Comparison of ENCODE assay signal across 22 mouse cellular contexts in genomic region chr12:79812838-79813563, GRCm38 (mm10).
A peak's percentile ranks its signal among the peaks of the same experiment; 100 is the strongest.
DNase-seq lines count a peak whose midpoint lies in the region; ATAC-seq and TF ChIP-seq lines count a peak whose summit lies in the region.
"Had no signal": no experiment of that assay in that cellular context is flagged by ENCODE, and none has a peak within 500 bp of the region (broad histone marks: within the 10 kb centered on the region; RNA-seq: fewer than 3 reads in every experiment).

No protein-coding gene starts in this region.

- H3K27ac ChIP-seq in forebrain, embryonic 11.5 days (ENCODE audit: low read depth, low read length): peak overlapping the region; percentile 67
- H3K27ac ChIP-seq in forebrain, postnatal 0 days (ENCODE audit: low read depth, low read length): no peak overlapping the region
- H3K27ac ChIP-seq in intestine, embryonic 15.5 days: 0 out of 2 replicates have a peak overlapping the region, but pooled peaks have one; percentile 41
- H3K27ac ChIP-seq in intestine, embryonic 16.5 days (ENCODE audit: low read length): no peak overlapping the region
- H3K27ac ChIP-seq in neural tube, embryonic 15.5 days (replicated peaks): no peak overlapping the region
- H3K27ac ChIP-seq in midbrain, embryonic 14.5 days (replicated peaks; ENCODE audit: low read depth, low read length): no peak overlapping the region
- H3K27ac ChIP-seq: embryonic facial prominence, embryonic 13.5 days; heart, adult 2 months; hindbrain, embryonic 14.5 days; left cerebral cortex, adult 2 months had no signal

- H3K4me2 ChIP-seq in forebrain, embryonic 11.5 days (ENCODE audit: low read depth, low read length, severe bottlenecking): no peak overlapping the region
- H3K4me2 ChIP-seq in forebrain, postnatal 0 days (ENCODE audit: low read depth): no peak overlapping the region
- H3K4me2 ChIP-seq in intestine, embryonic 15.5 days (replicated peaks): no peak overlapping the region
- H3K4me2 ChIP-seq in intestine, embryonic 16.5 days (ENCODE audit: low read depth, low read length): no peak overlapping the region
- no peak overlapping the region for H3K4me2 ChIP-seq in neural tube, embryonic 15.5 days
- no peak overlapping the region for H3K4me2 ChIP-seq in midbrain, embryonic 14.5 days (ENCODE audit: low read length)
- H3K4me2 ChIP-seq: embryonic facial prominence, embryonic 13.5 days; hindbrain, embryonic 14.5 days; liver, embryonic 11.5 days had no signal

- DNase-seq in forebrain, embryonic 11.5 days (ENCODE audit: low spot score): peak; percentile 56
- DNase-seq in forebrain, postnatal 0 days: no peak
- peak; percentile 56 for DNase-seq in neural tube, embryonic 10.5 days (ENCODE audit: extremely low spot score, low spot score)
- peak; percentile 29 for DNase-seq in midbrain, embryonic 14.5 days
- DNase-seq: adrenal gland, postnatal 14 days; cerebellum, adult 9-11 months; gastrocnemius, postnatal 10 days; heart, adult 2 months; kidney, adult 18-20 months; kidney, postnatal 25 days; lung, adult 2 months; thymus, postnatal 14 days had no signal

- H3K4me1 ChIP-seq in forebrain, embryonic 11.5 days (replicated peaks; ENCODE audit: control insufficient read depth, insufficient read depth, low read length): peaks cover 17% of the 10 kb centered on the region
- 0 out of 2 replicates have a peak, but pooled peaks cover 4% of the 10 kb centered on the region for H3K4me1 ChIP-seq in forebrain, postnatal 0 days (ENCODE audit: insufficient read depth)
- H3K4me1 ChIP-seq in intestine, embryonic 15.5 days (replicated peaks): peaks cover 18% of the 10 kb centered on the region
- H3K4me1 ChIP-seq in intestine, embryonic 16.5 days (ENCODE audit: control insufficient read depth, insufficient read depth, low read length): peaks cover 17% of the 10 kb centered on the region; the same call in 1 of the 2 replicates
- H3K4me1 ChIP-seq in neural tube, embryonic 15.5 days: peaks cover 24% of the 10 kb centered on the region
- peaks cover 20% of the 10 kb centered on the region for H3K4me1 ChIP-seq in midbrain, embryonic 14.5 days (ENCODE audit: control insufficient read depth, insufficient read depth, low read length)

- H3K9me3 ChIP-seq in forebrain, embryonic 11.5 days (ENCODE audit: control insufficient read depth, low read length): no peaks in the 10 kb centered on the region
- H3K9me3 ChIP-seq in forebrain, postnatal 0 days (ENCODE audit: low read length): no peaks in the 10 kb centered on the region
- no peaks in the 10 kb centered on the region for H3K9me3 ChIP-seq in intestine, embryonic 15.5 days
- no peaks in the 10 kb centered on the region for H3K9me3 ChIP-seq in intestine, embryonic 16.5 days (ENCODE audit: control insufficient read depth, low read length)
- no peaks in the 10 kb centered on the region for H3K9me3 ChIP-seq in neural tube, embryonic 15.5 days (replicated peaks)
- H3K9me3 ChIP-seq in midbrain, embryonic 14.5 days (ENCODE audit: control insufficient read depth, low read length): no peaks in the 10 kb centered on the region
- H3K9me3 ChIP-seq: embryonic facial prominence, embryonic 13.5 days; G1E had no signal

- H3K27me3 ChIP-seq in forebrain, embryonic 11.5 days (ENCODE audit: control insufficient read depth, insufficient read depth, low read length): no peaks in the 10 kb centered on the region
- H3K27me3 ChIP-seq in forebrain, postnatal 0 days (ENCODE audit: insufficient read depth, low read length): no peaks in the 10 kb centered on the region
- no peaks in the 10 kb centered on the region for H3K27me3 ChIP-seq in intestine, embryonic 15.5 days (replicated peaks)
- H3K27me3 ChIP-seq in intestine, embryonic 16.5 days (replicated peaks; ENCODE audit: control insufficient read depth, insufficient read depth, low read length): no peaks in the 10 kb centered on the region
- no peaks in the 10 kb centered on the region for H3K27me3 ChIP-seq in neural tube, embryonic 15.5 days (replicated peaks)
- H3K27me3 ChIP-seq in midbrain, embryonic 14.5 days (ENCODE audit: control insufficient read depth, insufficient read depth, low read length): no peaks in the 10 kb centered on the region
- H3K27me3 ChIP-seq: embryonic facial prominence, embryonic 13.5 days had no signal

- no peak for TF ChIP-seq CTCF in forebrain, postnatal 0 days (IDR thresholded peaks at IDR 0.05; ENCODE audit: low read depth)

- peak; percentile 47 for ATAC-seq in forebrain, embryonic 11.5 days (replicated peaks; ENCODE audit: low FRiP score)
- no peak for ATAC-seq in forebrain, postnatal 0 days
- ATAC-seq in intestine, embryonic 15.5 days: no peak
- no peak for ATAC-seq in intestine, embryonic 16.5 days
- ATAC-seq in neural tube, embryonic 15.5 days (ENCODE audit: low FRiP score): no peak
- ATAC-seq in midbrain, embryonic 14.5 days (ENCODE audit: low FRiP score, low TSS enrichment): no peak
- ATAC-seq in megakaryocyte, adult 5-6 weeks (ENCODE audit: poor library complexity, severe bottlenecking): no peak
- ATAC-seq: activated CD4-positive, CD25-positive, alpha-beta regulatory T cell, adult 4 months had no signal

- no peaks in the 10 kb centered on the region for H3K36me3 ChIP-seq in forebrain, embryonic 11.5 days (ENCODE audit: control insufficient read depth, insufficient read depth, low read length)
- no peaks in the 10 kb centered on the region for H3K36me3 ChIP-seq in forebrain, postnatal 0 days (ENCODE audit: insufficient read depth)
- H3K36me3 ChIP-seq in intestine, embryonic 15.5 days: no peaks in the 10 kb centered on the region
- no peaks in the 10 kb centered on the region for H3K36me3 ChIP-seq in intestine, embryonic 16.5 days (ENCODE audit: control insufficient read depth, insufficient read depth, low read length)
- H3K36me3 ChIP-seq in neural tube, embryonic 15.5 days: no peaks in the 10 kb centered on the region
- H3K36me3 ChIP-seq in midbrain, embryonic 14.5 days (ENCODE audit: control insufficient read depth, insufficient read depth, low read length): no peaks in the 10 kb centered on the region
- H3K36me3 ChIP-seq: embryonic facial prominence, embryonic 13.5 days had no signal

- WGBS in forebrain, embryonic 11.5 days: 14% methylated on average over 18 of the region's 18 CpGs
- WGBS in forebrain, postnatal 0 days: 47% methylated on average over 18 of the region's 18 CpGs
- WGBS in intestine, embryonic 15.5 days: 82% methylated on average over 18 of the region's 18 CpGs
- 78% methylated on average over 18 of the region's 18 CpGs for WGBS in intestine, embryonic 16.5 days
- WGBS in neural tube, embryonic 15.5 days: 30% methylated on average over 18 of the region's 18 CpGs
- 18% methylated on average over 18 of the region's 18 CpGs for WGBS in midbrain, embryonic 14.5 days

- H3K4me3 ChIP-seq in forebrain, embryonic 11.5 days (ENCODE audit: low read depth, low read length): no peak overlapping the region
- no peak overlapping the region for H3K4me3 ChIP-seq in forebrain, postnatal 0 days (ENCODE audit: low read depth, low read length)
- no peak overlapping the region for H3K4me3 ChIP-seq in intestine, embryonic 15.5 days (replicated peaks)
- no peak overlapping the region for H3K4me3 ChIP-seq in intestine, embryonic 16.5 days (ENCODE audit: low read length)
- no peak overlapping the region for H3K4me3 ChIP-seq in neural tube, embryonic 15.5 days (replicated peaks)
- H3K4me3 ChIP-seq in midbrain, embryonic 14.5 days (replicated peaks; ENCODE audit: low read depth, low read length): no peak overlapping the region
- H3K4me3 ChIP-seq: embryonic facial prominence, embryonic 13.5 days; heart, adult 2 months; left cerebral cortex, adult 2 months had no signal

- H3K9ac ChIP-seq in forebrain, embryonic 11.5 days (ENCODE audit: low read length): no peak overlapping the region
- no peak overlapping the region for H3K9ac ChIP-seq in forebrain, postnatal 0 days
- H3K9ac ChIP-seq in intestine, embryonic 15.5 days: no peak overlapping the region
- no peak overlapping the region for H3K9ac ChIP-seq in intestine, embryonic 16.5 days (ENCODE audit: low read depth, low read length)
- no peak overlapping the region for H3K9ac ChIP-seq in neural tube, embryonic 15.5 days (replicated peaks)
- no peak overlapping the region for H3K9ac ChIP-seq in midbrain, embryonic 14.5 days (replicated peaks; ENCODE audit: low read length)
- H3K9ac ChIP-seq: embryonic facial prominence, embryonic 13.5 days; hindbrain, embryonic 14.5 days had no signal

Comparison
In these comparisons a context has a peak if more than half of its experiments do, and no peak if none do; other contexts are left out.
1. H3K27ac ChIP-seq: peak in forebrain, embryonic 11.5 days (single experiment) and intestine, embryonic 15.5 days (single experiment); none in forebrain, postnatal 0 days (single experiment), intestine, embryonic 16.5 days (single experiment), neural tube, embryonic 15.5 days (single experiment) and midbrain, embryonic 14.5 days (single experiment).